Mouse (Mus musculus): ENCODE results near the gene Cd300lg. TPM values are rescaled to one million over a fixed set of nuclear protein-coding genes. Genes with fewer than 3 reads are reported as not detected.

Cd300lg gene
- polyA plus RNA-seq, 1 experiment = not detected

DNA sequence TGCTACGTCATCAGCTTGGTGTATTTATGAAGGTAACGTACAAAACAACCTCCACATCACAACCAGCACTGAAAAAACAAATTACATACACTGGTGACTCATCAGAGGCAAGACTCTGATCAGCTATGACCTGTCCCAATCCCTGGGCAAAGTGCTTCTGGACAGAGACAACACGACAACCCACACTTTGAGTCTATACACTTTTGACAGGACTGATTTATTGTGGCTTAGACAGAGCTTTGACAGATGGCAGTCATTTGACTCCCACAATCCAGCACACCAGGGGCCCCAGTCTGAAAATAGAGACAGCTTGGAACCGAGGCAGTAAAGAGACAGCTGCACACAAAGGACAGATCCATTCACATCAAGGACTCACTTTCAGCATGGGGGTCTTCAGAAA, 41.8 kb upstream of the Cd300lg start:
- no peaks in the 10 kb centered on the region for H3K79me3 ChIP-seq (ENCODE audit: low read depth)
- H3K36me3 ChIP-seq (ENCODE audit: control insufficient read depth, insufficient read depth) = no peaks in the 10 kb centered on the region
- H3K4me3 ChIP-seq (ENCODE audit: insufficient read depth, poor library complexity, severe bottlenecking) = no peak overlapping the region
- no peaks in the 10 kb centered on the region for H3K79me2 ChIP-seq (ENCODE audit: control insufficient read depth, insufficient read depth)
- no peak overlapping the region for H3ac ChIP-seq (ENCODE audit: control insufficient read depth, insufficient read length, low read depth)
- no peak for TF ChIP-seq CEBPB (IDR thresholded peaks at IDR 0.05; ENCODE audit: low read depth)
- TF ChIP-seq MYOD1 (IDR thresholded peaks at IDR 0.05; ENCODE audit: control insufficient read depth, insufficient read length, low read depth) = no peak
- TF ChIP-seq USF1 (IDR thresholded peaks at IDR 0.05; ENCODE audit: low read depth) = no peak
- TF ChIP-seq FOSL1 (IDR thresholded peaks at IDR 0.05; ENCODE audit: insufficient read depth, low read length, poor library complexity, severe bottlenecking) = no peak
- TF ChIP-seq CTCF (IDR thresholded peaks at IDR 0.05; ENCODE audit: control insufficient read depth, insufficient read depth, insufficient read length) = no peak
- H3K27me3 ChIP-seq (ENCODE audit: control insufficient read depth, insufficient read depth, insufficient read length) = peaks cover 18% of the 10 kb centered on the region

DNA sequence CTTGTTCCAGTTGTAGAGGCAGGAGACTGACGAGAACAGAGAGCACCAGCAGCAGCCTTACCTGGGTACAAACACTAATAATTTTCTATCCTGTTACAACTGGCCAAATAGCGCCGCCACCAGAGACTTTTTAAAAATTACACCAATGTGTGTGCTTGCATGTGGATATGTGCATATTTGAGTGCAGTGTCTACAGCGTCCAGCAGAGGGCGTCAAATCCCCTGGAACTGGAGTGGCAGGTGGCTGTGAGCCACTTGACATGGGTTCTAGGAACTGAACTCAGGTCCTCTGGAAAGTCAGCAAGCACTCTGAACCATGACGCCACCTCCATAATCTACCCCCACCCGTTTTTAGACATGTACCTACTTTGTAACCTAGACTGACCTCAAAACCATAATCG, 37.1 kb upstream of the Cd300lg start:
- no peaks in the 10 kb centered on the region for H3K36me3 ChIP-seq (ENCODE audit: control insufficient read depth, insufficient read depth)
- H3K79me3 ChIP-seq (ENCODE audit: low read depth) = no peaks in the 10 kb centered on the region
- no peak for TF ChIP-seq MYOG (IDR thresholded peaks at IDR 0.05; ENCODE audit: control insufficient read depth, extremely low read depth, insufficient read length)
- no peak for TF ChIP-seq FOSL1 (IDR thresholded peaks at IDR 0.05; ENCODE audit: insufficient read depth, low read length, poor library complexity, severe bottlenecking)
- TF ChIP-seq USF1 (IDR thresholded peaks at IDR 0.05; ENCODE audit: low read depth) = no peak
- TF ChIP-seq MYOD1 (IDR thresholded peaks at IDR 0.05; ENCODE audit: control insufficient read depth, insufficient read length, low read depth) = no peak
- H3ac ChIP-seq (ENCODE audit: control insufficient read depth, insufficient read length, low read depth) = no peak overlapping the region
- H3K4me3 ChIP-seq (ENCODE audit: insufficient read depth, poor library complexity, severe bottlenecking) = no peak overlapping the region
- peaks cover 16% of the 10 kb centered on the region for H3K27me3 ChIP-seq (ENCODE audit: control insufficient read depth, insufficient read depth, insufficient read length)
- H3K79me2 ChIP-seq (ENCODE audit: control insufficient read depth, insufficient read depth) = no peaks in the 10 kb centered on the region

DNA sequence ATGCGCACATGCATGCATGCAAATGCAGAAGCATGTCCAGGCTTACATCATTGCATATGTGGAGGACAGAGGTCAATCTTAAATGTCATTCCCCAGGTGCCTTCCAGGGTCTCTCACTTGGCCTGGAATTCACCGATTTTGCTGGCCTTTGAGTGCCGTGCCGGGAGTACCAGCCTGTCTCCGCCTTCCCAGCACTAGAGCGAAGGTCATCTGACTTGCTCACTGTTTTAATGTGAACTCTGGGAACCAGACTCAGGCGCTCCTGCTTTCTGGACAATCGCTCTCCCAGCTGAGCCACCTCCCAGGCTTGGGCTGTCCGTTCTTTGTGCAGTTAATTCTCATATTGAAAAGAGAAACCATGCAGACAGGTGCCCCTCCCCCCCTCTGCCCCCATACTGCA, 35.0 kb upstream of the Cd300lg start:
- H3ac ChIP-seq (ENCODE audit: control insufficient read depth, insufficient read length, low read depth) = no peak overlapping the region
- no peaks in the 10 kb centered on the region for H3K79me2 ChIP-seq (ENCODE audit: control insufficient read depth, insufficient read depth)
- peaks cover 14% of the 10 kb centered on the region for H3K27me3 ChIP-seq (ENCODE audit: control insufficient read depth, insufficient read depth, insufficient read length)
- TF ChIP-seq MYOD1 (IDR thresholded peaks at IDR 0.05; ENCODE audit: control insufficient read depth, insufficient read length, low read depth) (no peak), USF1 (IDR thresholded peaks at IDR 0.05; ENCODE audit: low read depth) (no peak), MYOG (IDR thresholded peaks at IDR 0.05; ENCODE audit: control insufficient read depth, extremely low read depth, insufficient read length) (no peak), MAX (IDR thresholded peaks at IDR 0.05) (no peak), CTCF (IDR thresholded peaks at IDR 0.05; ENCODE audit: control insufficient read depth, insufficient read depth, insufficient read length) (no peak), FOSL1 (IDR thresholded peaks at IDR 0.05; ENCODE audit: insufficient read depth, low read length, poor library complexity, severe bottlenecking) (no peak), CEBPB (IDR thresholded peaks at IDR 0.05; ENCODE audit: low read depth) (no peak)
- no peaks in the 10 kb centered on the region for H3K79me3 ChIP-seq (ENCODE audit: low read depth)
- H3K4me3 ChIP-seq (ENCODE audit: insufficient read depth, poor library complexity, severe bottlenecking) = no peak overlapping the region
- no peaks in the 10 kb centered on the region for H3K36me3 ChIP-seq (ENCODE audit: control insufficient read depth, insufficient read depth)

DNA sequence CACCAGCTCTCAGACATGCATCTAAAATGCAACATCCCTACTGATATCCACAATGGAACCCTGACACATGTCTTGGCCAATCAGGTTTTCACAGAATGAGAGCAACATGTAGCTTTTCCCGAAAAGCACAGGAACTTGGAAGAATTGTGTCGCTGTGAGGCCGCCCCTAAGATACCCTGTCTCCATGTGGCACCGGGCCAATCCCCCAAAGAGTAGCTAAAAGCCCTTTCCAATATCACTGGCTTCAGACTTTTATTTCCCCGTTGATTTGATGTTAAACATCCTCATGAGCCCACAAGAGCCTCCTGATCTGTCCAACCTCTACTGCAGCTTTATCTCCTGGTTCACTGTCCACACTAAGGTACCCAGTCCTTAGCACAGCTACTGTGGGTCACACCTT, 34.6 kb upstream of the Cd300lg start:
- no peaks in the 10 kb centered on the region for H3K79me3 ChIP-seq (ENCODE audit: low read depth)
- no peak overlapping the region for H3K4me3 ChIP-seq (ENCODE audit: insufficient read depth, poor library complexity, severe bottlenecking)
- H3K79me2 ChIP-seq (ENCODE audit: control insufficient read depth, insufficient read depth) = no peaks in the 10 kb centered on the region
- no peaks in the 10 kb centered on the region for H3K36me3 ChIP-seq (ENCODE audit: control insufficient read depth, insufficient read depth)
- no peak for TF ChIP-seq MYOD1 (IDR thresholded peaks at IDR 0.05; ENCODE audit: control insufficient read depth, insufficient read length, low read depth)
- TF ChIP-seq MYOG (IDR thresholded peaks at IDR 0.05; ENCODE audit: control insufficient read depth, extremely low read depth, insufficient read length) = no peak
- TF ChIP-seq MAX (IDR thresholded peaks at IDR 0.05) = no peak
- TF ChIP-seq CEBPB (IDR thresholded peaks at IDR 0.05; ENCODE audit: low read depth) = no peak
- TF ChIP-seq CTCF (IDR thresholded peaks at IDR 0.05; ENCODE audit: control insufficient read depth, insufficient read depth, insufficient read length) = no peak
- TF ChIP-seq USF1 (IDR thresholded peaks at IDR 0.05; ENCODE audit: low read depth) = no peak
- TF ChIP-seq FOSL1 (IDR thresholded peaks at IDR 0.05; ENCODE audit: insufficient read depth, low read length, poor library complexity, severe bottlenecking) = no peak
- no peak overlapping the region for H3ac ChIP-seq (ENCODE audit: control insufficient read depth, insufficient read length, low read depth)
- H3K27me3 ChIP-seq (ENCODE audit: control insufficient read depth, insufficient read depth, insufficient read length) = peaks cover 11% of the 10 kb centered on the region

DNA sequence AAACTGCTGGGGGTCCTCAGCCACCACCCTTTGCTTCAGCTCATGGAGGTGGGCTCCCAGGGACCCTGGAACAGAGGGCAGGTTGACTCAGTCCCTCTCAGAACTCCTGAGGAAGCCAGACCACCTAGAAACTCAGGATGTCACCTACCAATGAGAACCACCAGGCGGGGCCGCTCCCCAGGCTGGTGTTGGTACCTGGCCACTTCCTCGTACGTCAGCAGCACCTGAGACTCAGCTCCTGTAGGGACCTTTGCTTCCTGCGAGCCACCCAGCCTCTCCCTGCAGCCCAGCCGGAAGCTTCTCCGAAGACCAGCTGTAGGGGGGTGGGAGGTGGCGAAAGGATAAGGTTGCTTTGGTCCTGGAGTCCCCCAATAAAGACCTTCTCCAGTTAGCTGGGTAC, 32.9 kb upstream of the Cd300lg start:
- peaks cover 15% of the 10 kb centered on the region for H3K27me3 ChIP-seq (ENCODE audit: control insufficient read depth, insufficient read depth, insufficient read length)
- no peak overlapping the region for H3ac ChIP-seq (ENCODE audit: control insufficient read depth, insufficient read length, low read depth)
- TF ChIP-seq CEBPB (IDR thresholded peaks at IDR 0.05; ENCODE audit: low read depth) (no peak), MYOD1 (IDR thresholded peaks at IDR 0.05; ENCODE audit: control insufficient read depth, insufficient read length, low read depth) (no peak), FOSL1 (IDR thresholded peaks at IDR 0.05; ENCODE audit: insufficient read depth, low read length, poor library complexity, severe bottlenecking) (no peak), MYOG (IDR thresholded peaks at IDR 0.05; ENCODE audit: control insufficient read depth, extremely low read depth, insufficient read length) (no peak), CTCF (IDR thresholded peaks at IDR 0.05; ENCODE audit: control insufficient read depth, insufficient read depth, insufficient read length) (no peak), MAX (IDR thresholded peaks at IDR 0.05) (no peak)
- no peak overlapping the region for H3K4me3 ChIP-seq (ENCODE audit: insufficient read depth, poor library complexity, severe bottlenecking)
- no peaks in the 10 kb centered on the region for H3K79me3 ChIP-seq (ENCODE audit: low read depth)
- no peaks in the 10 kb centered on the region for H3K36me3 ChIP-seq (ENCODE audit: control insufficient read depth, insufficient read depth)
- H3K79me2 ChIP-seq (ENCODE audit: control insufficient read depth, insufficient read depth) = no peaks in the 10 kb centered on the region

DNA sequence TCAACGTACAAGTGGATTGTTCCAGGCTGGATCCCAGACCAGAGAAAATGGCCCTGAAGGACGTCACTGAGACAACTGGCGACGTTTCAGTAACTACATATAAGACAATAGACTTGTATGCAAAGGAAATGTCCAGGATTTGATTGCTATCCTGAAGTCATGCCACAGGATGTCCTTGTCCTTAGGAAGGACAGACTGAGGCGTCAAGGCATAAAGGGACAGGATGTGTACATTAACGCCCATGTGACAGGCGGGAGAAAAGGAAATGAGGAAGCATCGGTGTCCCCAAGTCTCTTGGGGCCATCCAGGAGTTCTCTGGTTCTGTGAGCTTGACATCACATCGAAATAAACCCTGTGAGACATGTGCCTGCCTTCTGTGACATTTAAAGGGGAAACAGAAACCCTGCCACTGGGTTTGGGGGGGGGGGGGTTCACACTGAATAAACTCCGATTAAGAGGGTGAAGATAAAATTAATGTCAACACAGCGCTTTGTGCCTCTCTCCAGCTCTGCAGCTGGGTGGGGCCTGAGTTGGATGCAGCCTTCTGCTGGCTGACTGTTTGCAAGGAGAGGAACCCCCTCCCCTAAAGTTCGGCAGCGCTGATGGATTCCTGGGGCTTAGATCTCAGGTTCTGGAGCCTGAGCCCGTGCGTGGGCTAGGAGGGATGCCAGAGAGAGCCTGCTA, 32.2 kb upstream of the Cd300lg start:
- TF ChIP-seq MAX (IDR thresholded peaks at IDR 0.05) = no peak
- no peak for TF ChIP-seq USF1 (IDR thresholded peaks at IDR 0.05; ENCODE audit: low read depth)
- TF ChIP-seq CEBPB (IDR thresholded peaks at IDR 0.05; ENCODE audit: low read depth) = no peak
- no peak for TF ChIP-seq MYOD1 (IDR thresholded peaks at IDR 0.05; ENCODE audit: control insufficient read depth, insufficient read length, low read depth)
- TF ChIP-seq FOSL1 (IDR thresholded peaks at IDR 0.05; ENCODE audit: insufficient read depth, low read length, poor library complexity, severe bottlenecking) = no peak
- no peak for TF ChIP-seq MYOG (IDR thresholded peaks at IDR 0.05; ENCODE audit: control insufficient read depth, extremely low read depth, insufficient read length)
- Histone ChIP-seq H3ac (ENCODE audit: control insufficient read depth, insufficient read length, low read depth) (no peak overlapping the region), H3K79me3 (ENCODE audit: low read depth) (no peaks in the 10 kb centered on the region), H3K4me3 (ENCODE audit: insufficient read depth, poor library complexity, severe bottlenecking) (no peak overlapping the region), H3K79me2 (ENCODE audit: control insufficient read depth, insufficient read depth) (no peaks in the 10 kb centered on the region), H3K27me3 (ENCODE audit: control insufficient read depth, insufficient read depth, insufficient read length) (peaks cover 20% of the 10 kb centered on the region), H3K36me3 (ENCODE audit: control insufficient read depth, insufficient read depth) (no peaks in the 10 kb centered on the region)

Data from C2C12 (cell line).